Mouse (Mus musculus): ENCODE data around the gene Crmp1.

GRCm38 (mm10) chr5:37244666-37245242 lies 3.0 kb downstream of the Crmp1 start:
- TF ChIP-seq EP300 (IDR thresholded peaks at IDR 0.05; ENCODE audit: insufficient read depth, low read depth, low read length) (no peak), CTCF (IDR thresholded peaks at IDR 0.05) (no peak)

All from heart, adult 2 months (tissue).